Mouse (Mus musculus) intestine, embryonic 14.5 days (tissue): ENCODE measurements around the gene Cyp8b1. TPM values are rescaled to one million over a fixed set of nuclear protein-coding genes. Genes with fewer than 3 reads are reported as not detected.

Experiments used
- ATAC-seq: fragments of 200-750 bp; cut with Nextera tagmentation; replicated peaks from 2 replicates; pipeline ENCODE4 v1.8.0; 2017; ENCODE audit warnings: low read depth, moderate number of reproducible peaks, moderate TSS enrichment, moderate library complexity; ENCODE audit not compliant: low FRiP score, low TSS enrichment
- DNase-seq: peaks from one replicate; pipeline ENCODE4 v3.0.0-alpha.2; 2018; ENCODE audit warnings: low spot score
- H3K27ac ChIP-seq: fragments of 300-500 bp; sonication (generic); 2 replicates; pipeline ENCODE4 v1.5.1; 2014; ENCODE audit warnings: low read depth, mild to moderate bottlenecking, control low read depth
- H3K27me3 ChIP-seq: fragments of 300-500 bp; sonication (generic); replicated peaks from 2 replicates; pipeline ENCODE4 v1.6.1; 2014; ENCODE audit warnings: low read length, control low read depth; ENCODE audit not compliant: control insufficient read depth, insufficient read depth
- H3K36me3 ChIP-seq: fragments of 300-500 bp; sonication (generic); 2 replicates; pipeline ENCODE4 v1.6.1; 2014; ENCODE audit warnings: low read length, control low read depth; ENCODE audit not compliant: control insufficient read depth, insufficient read depth
- H3K4me1 ChIP-seq: fragments of 300-500 bp; sonication (generic); replicated peaks from 2 replicates; pipeline ENCODE4 v1.6.1; 2014; ENCODE audit warnings: low read length, control low read depth, mixed read lengths; ENCODE audit not compliant: control insufficient read depth, insufficient read depth
- H3K4me2 ChIP-seq: fragments of 300-500 bp; sonication (generic); 2 replicates; pipeline ENCODE4 v1.6.1; 2014; ENCODE audit warnings: low read length
- H3K4me3 ChIP-seq: fragments of 300-500 bp; sonication (generic); 2 replicates; pipeline ENCODE4 v1.5.1; 2014; ENCODE audit warnings: low read depth, low read length, control low read depth, mixed read lengths
- H3K9ac ChIP-seq: fragments of 300-500 bp; sonication (generic); 2 replicates; pipeline ENCODE4 v1.6.1; 2014; ENCODE audit warnings: mild to moderate bottlenecking, low read length
- H3K9me3 ChIP-seq: fragments of 300-500 bp; sonication (generic); 2 replicates; pipeline ENCODE4 v1.6.1; 2016; ENCODE audit warnings: low read length, control low read depth; ENCODE audit not compliant: control insufficient read depth
- WGBS: fragments of 180-500 bp; shearing (Covaris S2); extraction: QIAGEN DNeasy Blood & Tissue Kit; methylation state at CpG from one replicate; pipeline ENCODE4 v1.1.7; 2014; 5-methylcytosine and 5-hydroxymethylcytosine counted together
- polyA plus RNA-seq: library from polyadenylated mRNA; unstranded; fragments of >200 nt; fragmentation: Nextera tagmentation; extraction: Ambion mirVana; gene quantifications from 2 replicates; pipeline ENCODE4 v1.2.1, GENCODE M21; 2014

Cyp8b1 gene
- polyA plus RNA-seq, 1 experiment from 2014 or later = not detected

- ATAC-seq (no peak), DNase-seq (no peak)
- H3K9ac ChIP-seq = no peak overlapping the region
- 86% methylated on average over 2 of the region's 2 CpGs for WGBS
- H3K27me3 ChIP-seq = no peaks in the 10 kb centered on the region
- no peak overlapping the region for H3K4me3 ChIP-seq
- H3K4me2 ChIP-seq = no peak overlapping the region
- H3K9me3 ChIP-seq = no peaks in the 10 kb centered on the region
- no peaks in the 10 kb centered on the region for H3K36me3 ChIP-seq
- peaks cover 8% of the 10 kb centered on the region for H3K4me1 ChIP-seq
- H3K27ac ChIP-seq = no peak overlapping the region
Observed at GRCm38 (mm10) chr9:121872062-121872683, 43.9 kb downstream of the Cyp8b1 start.

GRCm38 (mm10) chr9:121869973-121870515, 46.1 kb downstream of the Cyp8b1 start:
- H3K36me3 ChIP-seq = no peaks in the 10 kb centered on the region
- H3K9ac ChIP-seq = no peak overlapping the region
- H3K4me3 ChIP-seq = no peak overlapping the region
- ATAC-seq (0 out of 2 replicates have a peak, but pooled peaks have one; percentile 28), DNase-seq (no peak)
- H3K9me3 ChIP-seq = no peaks in the 10 kb centered on the region
- peaks cover 15% of the 10 kb centered on the region for H3K4me1 ChIP-seq
- 43% methylated on average over 4 of the region's 4 CpGs for WGBS
- H3K27ac ChIP-seq = no peak overlapping the region
- no peak overlapping the region for H3K4me2 ChIP-seq
- no peaks in the 10 kb centered on the region for H3K27me3 ChIP-seq

- WGBS = 75% methylated on average over 5 of the region's 5 CpGs
- DNase-seq = no peak
Observed at GRCm38 (mm10) chr9:121869432-121869831, 46.7 kb downstream of the Cyp8b1 start.

GRCm38 (mm10) chr9:121868236-121868635, 47.9 kb downstream of the Cyp8b1 start:
- H3K9ac ChIP-seq = no peak overlapping the region
- no peaks in the 10 kb centered on the region for H3K36me3 ChIP-seq
- H3K9me3 ChIP-seq = no peaks in the 10 kb centered on the region
- peaks cover 18% of the 10 kb centered on the region for H3K4me1 ChIP-seq
- H3K27ac ChIP-seq = no peak overlapping the region
- 55% methylated on average over 6 of the region's 6 CpGs for WGBS
- no peak overlapping the region for H3K4me2 ChIP-seq
- no peak overlapping the region for H3K4me3 ChIP-seq
- no peak for DNase-seq
- H3K27me3 ChIP-seq = no peaks in the 10 kb centered on the region
- no peak for ATAC-seq

More at GRCm38 (mm10) chr9:121869432-121869831, 46.7 kb downstream of the Cyp8b1 start:
- Histone ChIP-seq H3K9ac (no peak overlapping the region), H3K4me1 (peaks cover 17% of the 10 kb centered on the region), H3K27ac (no peak overlapping the region), H3K4me2 (no peak overlapping the region), H3K27me3 (no peaks in the 10 kb centered on the region), H3K36me3 (no peaks in the 10 kb centered on the region), H3K9me3 (no peaks in the 10 kb centered on the region), H3K4me3 (no peak overlapping the region)
- ATAC-seq = no peak

GRCm38 (mm10) chr9:121867632-121868031, 48.5 kb downstream of the Cyp8b1 start:
- Histone ChIP-seq H3K4me3 (no peak overlapping the region), H3K27me3 (no peaks in the 10 kb centered on the region), H3K9ac (no peak overlapping the region), H3K4me1 (peaks cover 18% of the 10 kb centered on the region), H3K36me3 (no peaks in the 10 kb centered on the region), H3K9me3 (no peaks in the 10 kb centered on the region), H3K27ac (peak overlapping the region; percentile 29; the same call in 1 of the 2 replicates), H3K4me2 (no peak overlapping the region)
- no peak for DNase-seq
- no peak for ATAC-seq
- WGBS = 54% methylated on average over 6 of the region's 6 CpGs

- Histone ChIP-seq H3K4me3 (no peak overlapping the region), H3K27me3 (no peaks in the 10 kb centered on the region), H3K4me2 (no peak overlapping the region), H3K9me3 (no peaks in the 10 kb centered on the region), H3K9ac (no peak overlapping the region), H3K36me3 (no peaks in the 10 kb centered on the region), H3K27ac (no peak overlapping the region), H3K4me1 (peaks cover 18% of the 10 kb centered on the region)
- 0 out of 2 replicates have a peak, but pooled peaks have one; percentile 28 for ATAC-seq
- DNase-seq = no peak
- 34% methylated on average over 3 of the region's 3 CpGs for WGBS
Observed at GRCm38 (mm10) chr9:121865425-121866008, 50.6 kb downstream of the Cyp8b1 start.

- H3K4me1 ChIP-seq = peaks cover 18% of the 10 kb centered on the region
- no peaks in the 10 kb centered on the region for H3K27me3 ChIP-seq
- H3K9me3 ChIP-seq = no peaks in the 10 kb centered on the region
- 36% methylated on average over 4 of the region's 4 CpGs for WGBS
- no peak for DNase-seq
- H3K4me3 ChIP-seq = no peak overlapping the region
- no peak overlapping the region for H3K9ac ChIP-seq
- no peak overlapping the region for H3K27ac ChIP-seq
- ATAC-seq = no peak
- H3K4me2 ChIP-seq = no peak overlapping the region
- H3K36me3 ChIP-seq = no peaks in the 10 kb centered on the region
Observed at GRCm38 (mm10) chr9:121864837-121865236, 51.3 kb downstream of the Cyp8b1 start.
